Mouse (Mus musculus) ovary, postnatal 14 days (tissue): ENCODE data around the gene Chchd6.
A peak's percentile ranks its signal among the peaks of the same experiment; 100 is the strongest.

Experiments
- DNase-seq: peaks from one replicate; pipeline ENCODE4 v3.0.0; 2022; ENCODE audit warnings: low spot score

Gene Chchd6

GRCm38 (mm10) chr6:89404964-89405363 is 190.5 kb downstream of the Chchd6 start:
- DNase-seq: no peak

- DNase-seq: no peak
Measured at GRCm38 (mm10) chr6:89403257-89404225, 191.9 kb downstream of the Chchd6 start.

DNA sequence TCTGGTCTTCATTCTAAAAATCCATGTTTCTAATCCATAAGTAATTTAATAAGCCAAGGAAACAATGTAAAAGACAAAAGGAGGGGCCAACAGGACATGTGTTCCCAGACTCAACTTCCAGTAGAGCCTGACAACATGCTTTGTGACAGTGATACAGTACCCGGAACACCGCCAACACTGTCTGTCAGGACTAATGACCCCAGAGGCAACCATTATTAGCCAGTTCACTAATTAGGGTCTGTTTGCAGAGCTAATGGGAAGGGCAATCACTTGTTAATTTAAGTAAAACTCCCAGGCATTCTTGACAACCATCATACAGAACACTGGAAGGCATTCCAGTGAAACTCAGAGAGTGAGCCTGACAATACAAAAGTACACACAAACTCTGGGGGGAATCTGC is 193.0 kb downstream of the Chchd6 start:
- DNase-seq: no peak

- no peak for DNase-seq
Measured at GRCm38 (mm10) chr6:89399564-89399963, 195.9 kb downstream of the Chchd6 start.

GRCm38 (mm10) chr6:89397919-89398318 is 197.5 kb downstream of the Chchd6 start:
- no peak for DNase-seq

DNA sequence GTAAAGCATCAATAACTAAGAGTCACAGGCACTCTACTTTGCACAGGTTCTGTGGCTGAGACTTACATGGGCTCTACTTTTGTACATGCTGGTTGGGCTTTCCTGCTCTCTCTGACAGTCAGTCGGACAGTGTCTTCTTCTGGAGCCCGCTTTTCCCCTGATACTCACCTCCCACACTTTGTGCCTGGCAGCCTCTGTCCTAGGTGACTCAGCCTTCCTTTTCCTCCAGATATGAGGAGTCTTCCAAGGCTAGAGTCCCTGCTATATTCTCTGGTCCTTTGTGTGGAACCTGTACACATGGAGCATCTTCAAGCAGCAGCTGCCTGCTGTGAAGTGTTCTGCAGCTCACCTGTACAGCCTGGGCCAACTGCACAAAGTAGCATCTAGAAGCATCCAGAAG is 201.6 kb downstream of the Chchd6 start:
- DNase-seq: no peak

GRCm38 (mm10) chr6:89392213-89392612 is 203.2 kb downstream of the Chchd6 start:
- no peak for DNase-seq

DNA sequence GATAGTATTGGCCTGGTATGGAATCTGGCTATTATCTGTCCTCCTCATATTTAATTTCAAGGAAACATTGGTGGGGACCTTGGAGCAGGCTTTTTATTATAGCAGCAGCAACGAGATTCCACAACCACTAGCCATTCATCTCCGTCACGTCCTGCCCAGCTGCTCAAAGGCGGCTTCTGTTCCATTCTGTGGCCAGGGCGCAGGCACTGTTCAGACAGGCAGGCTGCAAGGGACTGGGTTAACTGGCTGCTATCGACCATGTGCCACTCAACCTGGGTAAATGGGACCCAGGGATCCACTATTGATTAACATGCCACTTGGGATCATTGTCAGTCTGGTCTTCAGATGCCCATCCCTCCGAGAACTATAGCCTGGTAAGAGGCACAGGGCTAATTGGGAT is 205.7 kb downstream of the Chchd6 start:
- DNase-seq: no peak

DNA sequence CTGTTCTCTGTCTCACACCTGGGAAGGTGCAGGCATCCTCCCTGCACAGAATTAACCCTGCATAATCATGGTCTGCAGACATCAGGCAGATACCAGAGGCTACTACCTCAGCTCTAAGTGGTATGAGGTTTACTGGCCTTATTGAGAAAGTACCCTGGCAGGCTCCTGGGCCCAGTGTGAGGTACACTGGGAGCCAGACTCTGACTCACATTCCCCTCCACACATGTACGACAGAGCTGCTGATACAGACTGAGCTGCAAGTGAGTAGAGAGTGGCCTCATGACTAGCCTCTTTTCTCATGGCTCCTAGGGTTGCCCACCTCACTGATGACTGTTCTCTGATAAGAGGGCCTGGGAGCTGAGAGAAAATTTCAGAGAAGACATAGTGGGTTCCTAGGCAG is 208.5 kb downstream of the Chchd6 start:
- DNase-seq: no peak

DNA sequence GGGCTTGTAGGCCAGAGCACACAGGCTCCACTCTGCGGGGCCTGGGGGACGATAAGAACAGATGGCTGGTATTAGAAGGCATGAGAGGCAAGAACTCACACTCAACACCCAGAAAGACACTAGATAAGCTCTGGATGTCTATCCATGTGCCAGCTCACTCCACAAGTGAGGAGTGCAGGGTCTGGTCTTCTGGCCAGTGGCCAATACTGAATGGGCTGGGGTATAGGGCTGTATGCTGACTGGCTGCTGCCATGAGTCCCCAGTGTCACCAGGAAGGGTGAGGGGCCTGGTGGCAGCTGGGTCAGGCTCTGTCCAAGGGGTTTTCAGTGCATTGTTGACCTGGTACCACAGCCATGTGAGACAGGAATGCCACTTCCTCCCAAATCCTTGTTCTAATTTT is 210.8 kb downstream of the Chchd6 start:
- no peak for DNase-seq

- no peak for DNase-seq
Measured at GRCm38 (mm10) chr6:89381851-89382250, 213.6 kb downstream of the Chchd6 start.

DNA sequence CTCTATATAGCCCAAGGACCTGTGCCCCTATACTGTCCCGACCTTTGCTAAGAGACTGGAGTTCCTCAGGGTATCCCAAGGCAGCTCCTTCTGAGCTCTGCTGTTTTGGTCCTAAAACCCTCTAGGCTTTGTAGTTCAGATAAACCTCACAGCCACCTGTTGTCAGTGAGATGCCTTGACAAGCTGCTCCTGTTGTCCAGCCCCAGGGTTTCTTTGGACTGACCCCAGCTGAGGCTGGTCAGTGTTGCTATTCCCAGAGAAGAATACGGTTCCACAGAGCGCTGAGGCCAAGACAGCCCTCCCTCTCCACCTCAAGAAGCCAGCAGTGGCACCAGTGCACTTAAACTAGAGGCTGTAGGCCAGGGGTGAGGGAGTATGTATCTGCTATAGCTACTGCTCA is 214.3 kb downstream of the Chchd6 start:
- DNase-seq: no peak

- no peak for DNase-seq
Measured at GRCm38 (mm10) chr6:89380751-89381150, 214.7 kb downstream of the Chchd6 start.

GRCm38 (mm10) chr6:89378264-89378663 is 217.2 kb downstream of the Chchd6 start:
- no peak for DNase-seq

DNA sequence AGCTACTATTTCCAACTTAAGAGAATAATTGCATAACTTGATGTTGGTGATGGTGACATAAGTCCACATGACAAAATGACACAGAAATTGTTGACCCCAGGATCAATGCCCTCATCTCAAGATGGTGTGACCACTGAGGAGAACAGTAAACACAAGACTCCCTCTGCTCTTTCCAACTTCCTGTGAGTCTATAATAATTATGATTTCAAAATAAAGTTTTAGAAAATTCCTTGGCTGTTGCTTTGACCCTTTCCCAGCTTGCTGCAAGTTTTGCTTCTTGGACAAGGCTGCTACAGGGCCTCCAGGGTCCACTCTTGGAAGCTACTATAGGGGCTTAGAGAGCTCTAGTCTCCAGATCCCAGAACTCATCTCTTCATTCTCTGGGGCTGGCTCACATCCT is 226.6 kb downstream of the Chchd6 start:
- no peak for DNase-seq

- DNase-seq: no peak
Measured at GRCm38 (mm10) chr6:89364342-89364741, 231.1 kb downstream of the Chchd6 start.

DNA sequence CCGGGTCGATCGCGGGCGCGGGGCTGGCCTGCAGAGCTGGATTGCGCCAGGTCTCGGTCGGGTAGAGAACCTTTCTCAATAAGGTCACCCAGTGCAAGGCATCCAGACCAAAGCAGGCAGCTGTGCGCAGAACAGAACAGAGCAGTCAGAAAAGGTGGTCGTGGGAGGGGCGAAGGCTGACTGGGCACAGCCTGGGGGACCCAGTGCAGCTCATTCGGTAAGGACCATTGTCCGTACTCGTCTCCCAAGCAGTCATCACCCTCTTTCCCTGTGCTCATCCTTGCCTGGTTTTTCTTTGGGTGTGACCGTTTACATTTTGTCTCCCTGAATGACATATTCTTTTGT is 232.4 kb downstream of the Chchd6 start:
- DNase-seq: no peak

GRCm38 (mm10) chr6:89362281-89363106 is 233.0 kb downstream of the Chchd6 start, which contains the start of gene Plxna1:
Plxna1 (minus strand) TSS chr6:89362620.
- peak; percentile 50 for DNase-seq

- DNase-seq: no peak
Measured at GRCm38 (mm10) chr6:89361418-89362280, 233.8 kb downstream of the Chchd6 start.

GRCm38 (mm10) chr6:89360709-89361417 is 234.6 kb downstream of the Chchd6 start:
- no peak for DNase-seq
